Mouse (Mus musculus) stomach, postnatal 0 days (tissue): ENCODE results near the gene Etv5. TPM values are rescaled to one million over a fixed set of nuclear protein-coding genes. Genes with fewer than 3 reads are reported as not detected.
A peak's percentile ranks its signal among the peaks of the same experiment; 100 is the strongest.

Experiments used
- ATAC-seq: fragments of 200-750 bp; cut with Nextera tagmentation; 2 replicates; pipeline ENCODE4 v1.8.0; 2017; ENCODE audit not compliant: low FRiP score, low TSS enrichment
- DNase-seq: peaks from one replicate; pipeline ENCODE4 v3.0.0-alpha.2; 2016; ENCODE audit warnings: low spot score
- H3K27ac ChIP-seq: fragments of 300-500 bp; sonication (generic); replicated peaks from 2 replicates; pipeline ENCODE4 v1.5.1; 2014; ENCODE audit warnings: mild to moderate bottlenecking, control low read depth
- H3K27me3 ChIP-seq: fragments of 300-500 bp; sonication (generic); 2 replicates; pipeline ENCODE4 v1.6.1; 2014; ENCODE audit warnings: low read length; ENCODE audit not compliant: control insufficient read depth, insufficient read depth
- H3K36me3 ChIP-seq: fragments of 300-500 bp; sonication (generic); 2 replicates; pipeline ENCODE4 v1.6.1; 2014; ENCODE audit warnings: low read length, mixed read lengths; ENCODE audit not compliant: control insufficient read depth, insufficient read depth
- H3K4me1 ChIP-seq: fragments of 300-500 bp; sonication (generic); replicated peaks from 2 replicates; pipeline ENCODE4 v1.6.1; 2014; ENCODE audit warnings: antibody characterized with exemption; ENCODE audit not compliant: control insufficient read depth, insufficient read depth
- H3K4me2 ChIP-seq: fragments of 300-500 bp; sonication (generic); replicated peaks from 2 replicates; pipeline ENCODE4 v1.6.1; 2014; ENCODE audit warnings: low read depth, mild to moderate bottlenecking, control low read depth, moderate library complexity
- H3K4me3 ChIP-seq: fragments of 300-500 bp; sonication (generic); 2 replicates; pipeline ENCODE4 v1.5.1; 2014; ENCODE audit warnings: low read depth, low read length, control low read depth
- H3K9ac ChIP-seq: fragments of 300-500 bp; sonication (generic); 2 replicates; pipeline ENCODE4 v1.6.1; 2014; ENCODE audit warnings: mild to moderate bottlenecking, low read length, control low read depth, mixed read lengths
- H3K9me3 ChIP-seq: fragments of 300-500 bp; sonication (generic); 2 replicates; pipeline ENCODE4 v1.6.1; 2016; ENCODE audit warnings: low read length; ENCODE audit not compliant: control insufficient read depth
- CTCF ChIP-seq: IDR thresholded peaks from 2 replicates; pipeline ENCODE4 v1.5.1; 2016; ENCODE audit warnings: antibody characterized with exemption, low read depth, mild to moderate bottlenecking, moderate library complexity
- EP300 ChIP-seq: optimal IDR thresholded peaks from 2 replicates; pipeline ENCODE3; 2016; ENCODE audit warnings: antibody characterized with exemption
- WGBS: fragments of 180-500 bp; shearing (Covaris S2); extraction: QIAGEN DNeasy Blood & Tissue Kit; methylation state at CpG from one replicate; pipeline ENCODE4 v1.1.7; 2014; 5-methylcytosine and 5-hydroxymethylcytosine counted together
- polyA plus RNA-seq: library from polyadenylated mRNA; unstranded; fragments of >200 nt; fragmentation: Nextera tagmentation; extraction: Ambion mirVana; gene quantifications from 2 replicates; pipeline ENCODE4 v1.2.1, GENCODE M21; 2015

The Etv5 gene
- polyA plus RNA-seq, 1 experiment from 2014 or later, result 6.0 TPM

DNA sequence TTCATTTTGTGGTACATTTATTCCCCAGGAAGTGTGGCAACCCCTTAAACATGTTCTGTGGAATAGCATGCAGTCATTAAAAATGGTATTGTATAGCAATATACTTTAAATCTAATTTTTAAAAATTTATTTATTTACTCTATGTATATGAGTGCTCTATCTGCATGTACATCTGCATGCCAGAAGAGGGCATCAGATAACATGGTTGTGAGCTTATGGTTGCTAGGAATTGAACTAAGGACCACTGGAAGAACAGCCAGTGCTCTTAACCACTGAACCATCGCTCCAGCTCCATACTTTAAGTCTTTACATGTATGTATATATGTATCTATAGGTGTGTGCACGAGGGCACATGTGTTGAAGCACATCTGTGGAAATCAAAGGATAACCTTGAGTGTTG is 64.6 kb downstream of the Etv5 start:
- Histone ChIP-seq H3K9ac (no peak overlapping the region), H3K36me3 (no peaks in the 10 kb centered on the region), H3K4me2 (no peak overlapping the region), H3K4me1 (no peaks in the 10 kb centered on the region), H3K27me3 (no peaks in the 10 kb centered on the region), H3K4me3 (no peak overlapping the region), H3K27ac (no peak overlapping the region), H3K9me3 (no peaks in the 10 kb centered on the region)
- ATAC-seq (no peak), DNase-seq (no peak)
- TF ChIP-seq CTCF, result peak; percentile 44
- no peak for TF ChIP-seq EP300
- WGBS, result 84% methylated on average over 2 of the region's 2 CpGs

DNA sequence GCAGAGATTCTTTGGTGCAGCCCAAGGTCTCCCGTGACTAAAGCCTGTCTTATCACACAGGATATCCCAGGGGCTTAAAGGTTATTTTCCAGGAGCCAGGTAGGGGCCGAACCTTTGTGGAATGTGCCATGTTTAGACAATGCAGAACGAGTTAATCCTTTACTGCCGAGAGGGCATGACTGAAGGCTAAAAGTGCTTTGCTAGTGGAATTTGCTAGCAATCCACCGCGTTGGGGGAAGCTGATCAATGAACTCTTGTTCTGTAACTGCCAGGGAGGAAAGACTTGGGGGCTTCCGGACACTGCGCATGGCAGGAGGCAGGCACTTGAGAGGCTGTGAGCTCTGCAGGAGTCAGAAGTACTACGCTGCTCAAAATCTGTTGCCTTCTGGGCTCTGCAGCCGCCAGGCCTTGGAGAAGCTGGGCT is 66.8 kb downstream of the Etv5 start:
- TF ChIP-seq CTCF (no peak), EP300 (no peak)
- H3K27ac ChIP-seq, result no peak overlapping the region
- no peak overlapping the region for H3K4me3 ChIP-seq
- no peaks in the 10 kb centered on the region for H3K9me3 ChIP-seq
- DNase-seq (no peak), ATAC-seq (no peak)
- no peak overlapping the region for H3K4me2 ChIP-seq
- WGBS, result 22% methylated on average over 10 of the region's 10 CpGs
- H3K4me1 ChIP-seq, result no peaks in the 10 kb centered on the region
- no peaks in the 10 kb centered on the region for H3K27me3 ChIP-seq
- no peak overlapping the region for H3K9ac ChIP-seq
- H3K36me3 ChIP-seq, result no peaks in the 10 kb centered on the region

GRCm38 (mm10) chr16:22372225-22372624 is 67.3 kb downstream of the Etv5 start:
- Histone ChIP-seq H3K4me1 (no peaks in the 10 kb centered on the region), H3K27me3 (no peaks in the 10 kb centered on the region), H3K9me3 (no peaks in the 10 kb centered on the region), H3K9ac (no peak overlapping the region), H3K4me3 (no peak overlapping the region), H3K36me3 (no peaks in the 10 kb centered on the region), H3K27ac (no peak overlapping the region), H3K4me2 (no peak overlapping the region)
- TF ChIP-seq EP300 (no peak), CTCF (no peak)
- DNase-seq, result no peak
- no peak for ATAC-seq
- WGBS, result 44% methylated on average over 1 of the region's 1 CpGs

DNA sequence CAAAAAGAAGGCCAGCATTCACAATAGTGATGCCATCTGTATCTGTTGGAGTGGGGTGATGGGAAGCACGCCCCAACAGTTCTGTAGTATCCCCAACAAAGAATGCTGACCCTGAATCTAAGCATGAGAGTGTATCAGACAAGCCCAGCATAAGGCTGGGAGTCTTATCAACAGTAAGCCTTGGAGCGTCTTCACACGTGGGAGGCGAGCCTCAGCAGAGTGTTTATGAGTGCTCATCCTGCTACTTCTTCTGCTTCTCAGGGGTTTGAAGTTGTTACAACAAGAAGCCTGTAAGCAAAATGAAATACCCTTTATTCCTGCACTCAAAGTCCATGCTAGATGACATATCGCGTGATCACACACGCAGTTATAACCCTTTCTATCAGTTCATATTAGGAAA is 72.4 kb downstream of the Etv5 start:
- Histone ChIP-seq H3K36me3 (no peaks in the 10 kb centered on the region), H3K9me3 (no peaks in the 10 kb centered on the region), H3K4me3 (no peak overlapping the region), H3K4me2 (no peak overlapping the region), H3K4me1 (no peaks in the 10 kb centered on the region), H3K9ac (no peak overlapping the region), H3K27ac (no peak overlapping the region), H3K27me3 (no peaks in the 10 kb centered on the region)
- no peak for DNase-seq
- no peak for ATAC-seq
- 91% methylated on average over 7 of the region's 7 CpGs for WGBS
- no peak for TF ChIP-seq CTCF
- no peak for TF ChIP-seq EP300

DNA sequence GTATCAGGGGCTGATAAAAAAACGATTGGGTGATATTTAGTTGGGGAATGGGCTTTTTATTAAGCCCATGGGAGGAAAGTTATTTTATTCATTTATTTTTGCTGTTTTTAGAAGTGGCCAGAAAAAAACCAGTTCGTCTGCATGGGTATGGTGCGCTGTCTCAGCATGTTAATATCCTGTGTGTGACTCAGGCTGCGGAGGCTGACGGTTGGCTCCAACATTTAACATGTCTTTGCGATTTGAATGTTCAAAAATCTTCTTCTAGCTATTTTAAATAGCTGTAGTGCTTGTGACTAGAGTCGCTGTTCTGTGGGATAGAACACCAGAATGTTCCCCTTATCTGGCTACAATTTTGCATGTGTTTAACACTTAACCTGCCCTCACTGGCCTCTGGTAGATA is 73.5 kb downstream of the Etv5 start:
- Histone ChIP-seq H3K27me3 (no peaks in the 10 kb centered on the region), H3K9me3 (no peaks in the 10 kb centered on the region), H3K4me3 (no peak overlapping the region), H3K4me2 (no peak overlapping the region), H3K9ac (no peak overlapping the region), H3K36me3 (no peaks in the 10 kb centered on the region), H3K27ac (no peak overlapping the region), H3K4me1 (no peaks in the 10 kb centered on the region)
- TF ChIP-seq EP300 (no peak), CTCF (no peak)
- ATAC-seq, result no peak
- 64% methylated on average over 7 of the region's 7 CpGs for WGBS
- DNase-seq, result no peak

GRCm38 (mm10) chr16:22365596-22365995 is 73.9 kb downstream of the Etv5 start:
- H3K4me1 ChIP-seq, result no peaks in the 10 kb centered on the region
- ATAC-seq (no peak), DNase-seq (no peak)
- H3K9me3 ChIP-seq, result no peaks in the 10 kb centered on the region
- 53% methylated on average over 3 of the region's 3 CpGs for WGBS
- H3K4me2 ChIP-seq, result no peak overlapping the region
- no peaks in the 10 kb centered on the region for H3K36me3 ChIP-seq
- peak overlapping the region; percentile 9; the same call in 1 of the 2 replicates for H3K27ac ChIP-seq
- TF ChIP-seq EP300 (no peak), CTCF (no peak)
- H3K27me3 ChIP-seq, result no peaks in the 10 kb centered on the region
- H3K9ac ChIP-seq, result no peak overlapping the region
- no peak overlapping the region for H3K4me3 ChIP-seq
